28 mouse cellular contexts compared by ENCODE assay signal in the genomic region with DNA sequence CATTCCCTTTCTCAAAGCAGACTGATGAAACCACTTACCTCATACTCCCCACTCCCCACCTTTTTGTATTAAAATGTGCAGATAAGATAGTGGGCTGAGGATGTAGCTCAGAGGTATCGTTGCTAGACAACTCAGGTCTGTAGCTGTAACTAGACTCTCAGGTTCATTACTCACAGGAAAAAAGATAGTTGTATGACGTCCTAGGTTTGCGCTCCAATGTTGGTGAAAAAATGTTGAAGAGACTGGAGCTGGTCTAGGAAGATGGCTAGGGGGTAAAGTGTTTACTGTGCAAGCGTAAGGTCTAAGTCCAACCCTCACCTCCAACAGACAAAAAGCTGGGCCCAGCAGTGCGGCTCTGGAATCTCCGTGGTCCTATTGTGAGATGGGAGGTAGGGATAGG. TPM values are rescaled to one million over a fixed set of nuclear protein-coding genes. Genes with fewer than 3 reads are reported as not detected.
A peak's percentile ranks its signal among the peaks of the same experiment; 100 is the strongest.
DNase-seq lines count a peak whose midpoint lies in the region; ATAC-seq and TF ChIP-seq lines count a peak whose summit lies in the region.
"Had no signal": no experiment of that assay in that cellular context is flagged by ENCODE, and none has a peak within 500 bp of the region (broad histone marks: within the 10 kb centered on the region; RNA-seq: fewer than 3 reads in every experiment).

No protein-coding gene starts in this region.

- peak overlapping the region; percentile 23; the same call in 1 of the 2 replicates for H3K27ac ChIP-seq in intestine, embryonic 16.5 days (ENCODE audit: low read length)
- no peak overlapping the region for H3K27ac ChIP-seq in intestine, embryonic 15.5 days
- peak overlapping the region; percentile 41; the same call in 1 of the 2 replicates for H3K27ac ChIP-seq in spleen, adult 2 months (ENCODE audit: insufficient read depth, low read length)
- peak overlapping the region; percentile 44 for H3K27ac ChIP-seq in small intestine, adult 2 months (ENCODE audit: insufficient read depth, low read depth, low read length)
- no peak overlapping the region for H3K27ac ChIP-seq in forebrain, embryonic 15.5 days (replicated peaks)
- H3K27ac ChIP-seq: embryonic facial prominence, embryonic 10.5 days; embryonic facial prominence, embryonic 13.5 days; forebrain, embryonic 12.5 days; heart, embryonic 13.5 days; hindbrain, embryonic 15.5 days had no signal

- H3K4me2 ChIP-seq in intestine, embryonic 16.5 days (ENCODE audit: low read depth, low read length): no peak overlapping the region
- H3K4me2 ChIP-seq in intestine, embryonic 15.5 days (replicated peaks): no peak overlapping the region
- no peak overlapping the region for H3K4me2 ChIP-seq in forebrain, embryonic 15.5 days (replicated peaks)
- H3K4me2 ChIP-seq: embryonic facial prominence, embryonic 13.5 days; forebrain, embryonic 12.5 days; heart, embryonic 13.5 days; hindbrain, embryonic 15.5 days had no signal

- ATAC-seq in intestine, embryonic 16.5 days: no peak
- ATAC-seq in intestine, embryonic 15.5 days: no peak
- no peak for ATAC-seq in cerebellum, adult (ENCODE audit: insufficient number of reproducible peaks, low FRiP score, low TSS enrichment)
- no peak for ATAC-seq in forebrain, embryonic 15.5 days (replicated peaks)
- ATAC-seq: forebrain, embryonic 16.5 days; Patski had no signal

- H3K36me3 ChIP-seq in intestine, embryonic 16.5 days (ENCODE audit: control insufficient read depth, insufficient read depth, low read length): no peaks in the 10 kb centered on the region
- no peaks in the 10 kb centered on the region for H3K36me3 ChIP-seq in intestine, embryonic 15.5 days
- no peaks in the 10 kb centered on the region for H3K36me3 ChIP-seq in spleen, adult 2 months (ENCODE audit: control insufficient read depth, insufficient read depth, low read length)
- H3K36me3 ChIP-seq in small intestine, adult 2 months (ENCODE audit: control insufficient read depth, insufficient read depth, low read length): no peaks in the 10 kb centered on the region
- no peaks in the 10 kb centered on the region for H3K36me3 ChIP-seq in forebrain, embryonic 15.5 days
- H3K36me3 ChIP-seq: embryonic facial prominence, embryonic 10.5 days; embryonic facial prominence, embryonic 13.5 days; forebrain, embryonic 12.5 days; G1E; heart, embryonic 13.5 days; hindbrain, embryonic 15.5 days had no signal

- H3K9ac ChIP-seq in intestine, embryonic 16.5 days (ENCODE audit: low read depth, low read length): no peak overlapping the region
- no peak overlapping the region for H3K9ac ChIP-seq in intestine, embryonic 15.5 days
- no peak overlapping the region for H3K9ac ChIP-seq in forebrain, embryonic 15.5 days (replicated peaks)
- H3K9ac ChIP-seq: embryonic facial prominence, embryonic 13.5 days; forebrain, embryonic 12.5 days; heart, embryonic 13.5 days; hindbrain, embryonic 15.5 days had no signal

- H3K9me3 ChIP-seq in intestine, embryonic 16.5 days (ENCODE audit: control insufficient read depth, low read length): no peaks in the 10 kb centered on the region
- H3K9me3 ChIP-seq in intestine, embryonic 15.5 days: no peaks in the 10 kb centered on the region
- H3K9me3 ChIP-seq in forebrain, embryonic 15.5 days: no peaks in the 10 kb centered on the region
- H3K9me3 ChIP-seq: embryonic facial prominence, embryonic 10.5 days; embryonic facial prominence, embryonic 13.5 days; forebrain, embryonic 12.5 days; G1E; hindbrain, embryonic 15.5 days had no signal

- no peak for TF ChIP-seq POLR2A in spleen, adult 2 months (IDR thresholded peaks at IDR 0.05; ENCODE audit: low read depth, low read length)
- no peak for TF ChIP-seq POLR2A in small intestine, adult 2 months (IDR thresholded peaks at IDR 0.05; ENCODE audit: low read depth, low read length)

- H3K27me3 ChIP-seq in intestine, embryonic 16.5 days (replicated peaks; ENCODE audit: control insufficient read depth, insufficient read depth, low read length): no peaks in the 10 kb centered on the region
- no peaks in the 10 kb centered on the region for H3K27me3 ChIP-seq in intestine, embryonic 15.5 days (replicated peaks)
- no peaks in the 10 kb centered on the region for H3K27me3 ChIP-seq in spleen, adult 2 months (ENCODE audit: control insufficient read depth, insufficient read depth, low read length)
- H3K27me3 ChIP-seq in small intestine, adult 2 months (ENCODE audit: control insufficient read depth, insufficient read depth, low read length): no peaks in the 10 kb centered on the region
- H3K27me3 ChIP-seq in forebrain, embryonic 15.5 days: peaks cover 7% of the 10 kb centered on the region; the same call in 1 of the 2 replicates

- 66% methylated on average over 6 of the region's 6 CpGs for whole genome bisulfite sequencing in intestine, embryonic 16.5 days
- 72% methylated on average over 6 of the region's 6 CpGs for WGBS in intestine, embryonic 15.5 days
- 91% methylated on average over 6 of the region's 6 CpGs for WGBS in spleen, adult 2 months
- 64% methylated on average over 6 of the region's 6 CpGs for WGBS in small intestine, adult 2 months
- 92% methylated on average over 6 of the region's 6 CpGs for WGBS in forebrain, embryonic 15.5 days

- no peak for DNase-seq in spleen, adult 2 months (ENCODE audit: low read depth in 1 of 2, low spot score in 2 of 2)
- no peak for DNase-seq in spleen, adult 18-20 months
- DNase-seq: adrenal gland, postnatal 10 days; adrenal gland, postnatal 36 days; B cell, adult 2 months; cerebellum, adult 11-12 months; cerebellum, adult 8-10 months; cerebellum, postnatal 10 days; cerebellum, postnatal 36 days; embryo, embryonic 11 days; gastrocnemius, postnatal 10 days; gastrocnemius, postnatal 36 days; heart, postnatal 14 days; heart, postnatal 4 days had no signal

- H3K4me3 ChIP-seq in intestine, embryonic 16.5 days (ENCODE audit: low read length): no peak overlapping the region
- H3K4me3 ChIP-seq in intestine, embryonic 15.5 days (replicated peaks): no peak overlapping the region
- no peak overlapping the region for H3K4me3 ChIP-seq in spleen, adult 2 months (ENCODE audit: extremely low read depth, insufficient read depth, insufficient read length)
- no peak overlapping the region for H3K4me3 ChIP-seq in small intestine, adult 2 months (ENCODE audit: low read depth, low read length)
- no peak overlapping the region for H3K4me3 ChIP-seq in forebrain, embryonic 15.5 days
- H3K4me3 ChIP-seq: embryonic facial prominence, embryonic 10.5 days; embryonic facial prominence, embryonic 13.5 days; erythroblast, embryonic 14.5 days; forebrain, embryonic 12.5 days; heart, embryonic 13.5 days; hindbrain, embryonic 15.5 days had no signal

- H3K4me1 ChIP-seq in intestine, embryonic 16.5 days (ENCODE audit: control insufficient read depth, insufficient read depth, low read length): peaks cover 10% of the 10 kb centered on the region
- H3K4me1 ChIP-seq in intestine, embryonic 15.5 days (replicated peaks): no peaks in the 10 kb centered on the region; the same call in 1 of the 2 replicates
- peaks cover 6% of the 10 kb centered on the region; the same call in 1 of the 2 replicates for H3K4me1 ChIP-seq in spleen, adult 2 months (ENCODE audit: control insufficient read depth, insufficient read depth, insufficient read length)
- H3K4me1 ChIP-seq in small intestine, adult 2 months (ENCODE audit: control insufficient read depth, insufficient read depth, insufficient read length, low read length): peaks cover 11% of the 10 kb centered on the region; the same call in 1 of the 2 replicates
- no peaks in the 10 kb centered on the region for H3K4me1 ChIP-seq in forebrain, embryonic 15.5 days

- no peak for TF ChIP-seq CTCF in spleen, adult 2 months (IDR thresholded peaks at IDR 0.05; ENCODE audit: extremely low read depth, insufficient read depth, insufficient read length, insufficient replicate concordance)
- no peak for TF ChIP-seq CTCF in small intestine, adult 2 months (IDR thresholded peaks at IDR 0.05; ENCODE audit: extremely low read depth, insufficient read length, insufficient replicate concordance, low read depth, low read length)

RNA-seq across cellular contexts. Expression of a gene that starts 4.5 kb away (rescaled TPM):
- polyA plus RNA-seq in intestine, embryonic 16.5 days (2015; fragmentation: Nextera tagmentation; extraction: Ambion mirVana): 21.7 and 23.8 TPM in 2 replicates
- 17.8 and 18.9 TPM in 2 replicates for polyA plus RNA-seq in intestine, embryonic 15.5 days (2015; fragmentation: Nextera tagmentation; extraction: Ambion mirVana)
- 8.1 and 8.6 TPM in 2 replicates for polyA plus RNA-seq in spleen, adult 2 months (2012; rRNA removed)
- polyA plus RNA-seq in small intestine, adult 2 months (2012; rRNA removed): 2.3 and 5.3 TPM in 2 replicates
- polyA plus RNA-seq in forebrain, embryonic 15.5 days (2015; fragmentation: Nextera tagmentation; extraction: Ambion mirVana): 22.0 and 22.1 TPM in 2 replicates

Comparison
In these comparisons a context has a peak if more than half of its experiments do, and no peak if none do; other contexts are left out.
1. H3K27ac ChIP-seq: peak in intestine, embryonic 16.5 days (single experiment), spleen, adult 2 months (single experiment) and small intestine, adult 2 months (single experiment); none in intestine, embryonic 15.5 days (single experiment) and forebrain, embryonic 15.5 days (single experiment).